Mouse (Mus musculus) c-Kit-negative CD71-positive TER-119-positive erythroid progenitor cells, embryonic 14.5 days (primary cell): ENCODE results near the gene Arhgap15.
A peak's percentile ranks its signal among the peaks of the same experiment; 100 is the strongest.

Source experiments
- DNase-seq: peaks from one replicate; pipeline ENCODE4 v3.0.0-alpha.2; 2013; ENCODE audit warnings: low read depth, low spot score

Arhgap15 gene

DNA sequence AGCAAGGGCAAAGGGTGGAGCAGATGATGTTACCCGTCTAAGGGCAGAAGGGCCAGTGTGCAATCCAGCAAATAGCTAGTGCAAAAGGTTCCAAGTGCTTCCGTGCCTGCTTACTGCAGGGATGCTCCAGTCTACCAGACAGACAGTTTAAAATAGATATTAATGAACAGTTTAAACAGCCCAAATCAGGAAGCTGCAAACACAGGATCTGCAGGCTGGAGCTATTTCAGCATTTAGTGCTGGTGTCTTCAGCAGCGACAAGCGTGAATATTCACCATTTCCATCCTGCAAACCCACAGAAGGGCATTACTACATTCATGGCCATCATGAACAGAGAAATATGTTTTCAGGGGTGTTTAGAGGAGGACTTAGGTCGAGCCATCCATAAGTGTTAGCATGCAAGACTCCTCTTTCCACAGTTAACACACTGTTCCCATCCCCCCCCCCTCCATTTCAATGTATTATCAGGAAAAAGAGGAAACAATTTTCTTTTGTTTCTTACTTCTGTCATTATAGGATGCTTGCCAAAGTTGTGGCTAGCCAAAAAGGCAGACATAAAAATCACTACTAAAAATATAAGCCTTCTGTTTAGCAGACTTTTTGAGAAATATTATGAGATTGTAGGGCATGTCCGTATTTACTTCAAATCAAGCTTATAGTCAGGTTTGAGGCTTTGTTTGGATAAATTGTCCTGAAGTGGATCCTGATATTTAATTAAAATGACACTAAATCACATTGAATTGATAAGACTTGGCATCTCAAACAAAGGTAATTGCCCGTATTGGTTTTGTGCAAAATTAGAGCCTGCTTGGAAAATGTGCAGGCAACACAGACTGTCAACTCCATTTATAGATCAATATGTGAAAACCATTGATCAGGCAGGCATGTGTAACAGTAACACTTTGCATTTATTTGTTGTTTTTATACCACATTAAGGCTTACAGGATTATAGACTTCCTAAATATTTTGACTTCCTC lies 35.4 kb downstream of the Arhgap15 start:
- no peak for DNase-seq

DNA sequence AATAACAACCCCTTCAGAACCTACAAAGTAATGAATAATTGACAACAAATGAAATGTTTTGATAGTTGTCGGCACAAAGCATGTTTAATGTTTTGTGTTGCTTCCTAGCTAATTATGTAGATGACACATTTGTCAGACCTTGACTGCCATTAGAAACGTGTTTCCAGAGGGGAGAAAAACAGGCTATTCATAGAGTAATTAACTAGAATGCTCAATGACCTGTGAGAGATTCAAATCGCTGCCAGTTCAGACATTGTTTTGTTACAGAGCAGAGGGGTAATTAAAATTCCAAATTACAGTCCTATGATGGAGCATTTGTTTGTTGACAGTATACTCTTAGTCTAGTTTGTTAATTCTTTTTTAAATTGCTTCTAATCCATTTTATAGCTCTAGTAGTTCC lies 37.5 kb downstream of the Arhgap15 start:
- no peak for DNase-seq

DNA sequence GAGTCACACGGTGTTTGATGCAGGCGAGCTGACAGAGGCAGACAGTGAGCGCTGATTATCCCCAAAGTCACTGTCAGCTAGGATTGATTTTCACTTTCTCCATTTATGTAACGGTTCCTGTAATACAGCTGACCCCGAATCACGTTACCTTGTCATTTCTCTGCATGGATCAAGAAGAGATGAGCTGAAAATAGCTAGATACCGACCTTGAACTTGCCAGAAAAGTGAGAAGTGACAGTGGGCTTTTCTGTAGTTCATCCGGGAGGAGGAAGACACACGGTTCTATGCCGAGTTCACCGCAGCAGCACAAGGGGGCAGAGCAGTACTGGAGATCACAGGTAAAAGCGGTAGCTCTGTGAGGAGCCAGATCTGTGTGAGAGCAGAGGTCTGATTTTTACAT lies 38.5 kb downstream of the Arhgap15 start:
- DNase-seq = no peak

DNA sequence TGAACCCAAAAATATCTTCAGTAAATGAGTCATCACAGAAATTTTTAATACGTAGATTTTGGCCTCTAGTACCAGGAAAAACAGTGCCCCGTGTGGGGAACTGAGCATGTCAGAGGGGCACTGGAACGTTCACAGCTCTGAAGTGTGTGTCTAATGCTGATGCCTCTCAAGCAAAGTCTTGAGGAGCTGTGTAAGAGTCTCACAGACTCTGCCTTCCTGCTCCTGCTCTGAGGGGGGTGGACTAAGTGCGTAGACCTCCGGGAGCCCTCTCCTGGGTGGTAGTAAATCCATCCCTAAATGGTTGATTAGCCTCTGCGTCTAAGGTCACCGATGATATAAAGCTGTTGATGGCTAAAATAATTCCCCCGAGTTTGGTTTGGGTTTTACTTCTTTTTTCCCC lies 39.9 kb downstream of the Arhgap15 start:
- DNase-seq = no peak

DNA sequence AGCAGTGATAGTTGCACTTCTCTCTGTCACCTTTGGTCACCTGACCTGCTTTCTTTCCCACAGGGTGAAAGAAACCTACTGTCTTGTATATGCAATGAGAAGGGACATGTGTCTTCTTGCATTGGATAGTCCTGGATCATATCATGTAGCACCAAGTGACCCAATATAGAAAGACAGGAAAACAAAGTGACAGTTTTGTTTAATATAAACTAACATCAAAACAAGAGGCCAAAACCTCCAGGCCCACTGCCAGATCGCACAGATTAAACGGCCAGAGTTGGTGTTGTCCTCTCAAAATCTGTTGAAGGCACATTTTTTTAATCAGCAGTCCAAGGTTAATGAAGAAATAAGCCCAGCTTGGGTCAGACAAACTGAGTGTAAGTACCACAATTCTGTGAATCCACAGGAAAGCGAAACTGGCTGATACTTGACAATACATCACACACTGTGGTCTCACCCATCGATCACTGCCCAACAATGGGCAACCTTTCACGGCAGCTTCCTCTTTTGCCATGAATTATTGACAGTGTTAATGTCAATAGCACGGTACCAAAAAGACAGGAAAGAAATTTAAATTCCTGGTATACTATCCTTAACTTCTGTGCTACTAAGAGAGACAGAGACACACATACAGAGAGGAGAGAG lies 41.5 kb downstream of the Arhgap15 start:
- no peak for DNase-seq

DNA sequence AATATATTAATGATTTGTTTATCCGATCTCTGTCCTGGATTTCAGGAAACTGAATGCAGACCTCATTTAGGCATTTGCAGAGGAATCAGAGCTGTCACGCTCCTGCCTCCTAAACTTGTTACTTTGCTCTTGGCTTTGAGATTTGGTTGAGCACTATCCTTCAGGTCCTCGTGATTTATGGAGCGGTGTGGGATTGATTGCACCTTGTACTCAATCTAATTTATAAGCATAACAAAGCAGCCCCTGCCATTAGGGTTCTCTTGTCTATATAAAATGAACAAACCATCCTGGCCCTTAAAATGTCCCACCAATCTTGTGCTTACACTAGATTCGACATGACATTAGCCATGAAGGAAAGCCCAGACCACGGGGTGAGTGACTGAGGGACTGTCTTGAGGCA lies 43.0 kb downstream of the Arhgap15 start:
- no peak for DNase-seq

DNA sequence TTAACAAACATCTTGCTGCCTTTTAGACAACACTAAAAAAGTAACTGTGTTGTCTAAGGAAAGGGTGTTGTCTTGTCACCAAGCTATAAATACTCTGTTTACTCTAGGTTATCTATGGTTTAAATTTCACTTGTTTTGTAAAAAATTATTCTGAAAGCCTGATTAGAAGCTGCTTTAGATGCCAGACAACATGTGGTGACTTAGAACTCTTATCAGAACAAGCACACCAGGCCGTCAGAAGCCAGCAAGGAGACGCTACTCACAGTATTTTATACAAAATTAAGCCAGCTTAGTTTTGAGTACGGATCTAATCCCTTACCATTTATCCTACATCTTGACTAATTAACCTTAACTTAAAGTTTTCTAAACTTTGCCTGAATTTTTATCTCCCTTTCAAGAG lies 44.5 kb downstream of the Arhgap15 start:
- DNase-seq = no peak

DNA sequence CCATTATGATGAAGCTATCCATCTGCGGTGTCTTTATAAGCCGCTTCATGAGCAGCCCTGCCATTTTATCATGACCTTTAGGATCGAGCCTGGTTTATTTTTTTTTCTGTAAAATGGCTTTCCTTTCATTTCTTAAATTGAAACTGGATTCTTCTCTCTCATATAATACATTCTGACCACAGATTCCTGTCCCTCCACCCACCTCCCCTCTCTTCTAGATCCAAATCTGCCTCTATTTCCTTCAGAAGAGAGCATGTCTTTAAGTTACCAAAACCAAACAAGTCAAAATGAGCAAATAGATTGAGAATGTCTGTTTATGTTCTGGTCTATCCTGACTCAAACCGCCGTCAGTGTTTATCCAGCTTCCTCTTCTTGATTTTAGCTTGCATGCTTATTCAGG lies 46.1 kb downstream of the Arhgap15 start:
- DNase-seq = no peak

DNA sequence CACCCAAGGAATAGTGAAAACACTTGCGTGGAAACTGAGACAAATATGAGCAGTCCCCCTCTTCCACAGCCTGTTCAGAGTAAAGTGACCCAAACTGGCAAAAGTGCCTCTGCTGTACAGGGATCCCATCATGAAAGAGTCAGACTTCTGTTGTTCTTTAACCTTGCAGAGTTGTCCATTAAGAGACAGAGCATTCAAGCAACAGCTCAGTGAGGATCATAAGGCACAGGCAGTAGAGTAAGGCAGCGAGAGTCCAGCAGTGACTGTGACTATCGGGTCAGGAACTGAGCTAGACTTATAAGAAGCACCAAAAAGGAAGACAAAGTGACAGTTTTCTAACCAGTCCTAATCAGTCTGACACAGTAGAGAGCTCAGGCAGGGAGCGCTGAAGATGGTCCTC lies 47.8 kb downstream of the Arhgap15 start:
- no peak for DNase-seq

DNA sequence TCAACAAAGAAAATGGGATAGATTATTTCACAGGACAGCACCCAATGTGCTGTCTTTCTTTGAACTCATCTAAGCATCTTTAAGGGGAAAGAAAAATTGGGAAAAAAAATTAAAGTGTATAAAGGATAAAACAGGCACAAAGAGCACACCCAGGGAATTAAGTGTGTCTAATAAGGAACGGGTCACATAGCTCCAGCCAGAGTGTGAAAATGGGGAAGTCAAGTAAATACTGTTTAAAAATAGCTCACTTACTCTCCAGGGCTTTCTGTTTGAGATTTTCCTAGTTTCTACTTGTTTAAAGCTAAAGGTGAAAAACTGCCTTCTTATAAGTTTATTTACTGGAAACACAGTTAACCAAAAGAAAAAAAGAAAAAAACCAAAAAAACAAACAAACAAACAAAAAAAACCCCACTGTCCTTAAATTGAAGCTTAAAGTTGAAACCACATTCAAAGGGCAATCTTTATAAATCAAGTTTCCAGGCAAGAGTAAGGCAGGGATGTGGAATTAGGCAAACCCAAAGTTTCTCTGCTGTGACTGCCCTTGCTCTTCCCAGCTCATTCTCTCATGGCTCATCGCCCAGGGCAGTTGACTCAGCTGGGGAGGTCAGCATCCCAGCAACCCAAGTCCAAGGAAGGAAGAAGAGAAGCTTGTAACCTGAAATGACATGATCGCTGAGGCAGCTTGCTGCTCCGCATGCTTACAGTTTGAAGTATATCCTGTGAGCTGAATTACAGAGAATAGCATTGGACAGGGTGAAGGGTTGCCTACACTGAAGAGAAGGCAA lies 57.5 kb downstream of the Arhgap15 start:
- no peak for DNase-seq

DNA sequence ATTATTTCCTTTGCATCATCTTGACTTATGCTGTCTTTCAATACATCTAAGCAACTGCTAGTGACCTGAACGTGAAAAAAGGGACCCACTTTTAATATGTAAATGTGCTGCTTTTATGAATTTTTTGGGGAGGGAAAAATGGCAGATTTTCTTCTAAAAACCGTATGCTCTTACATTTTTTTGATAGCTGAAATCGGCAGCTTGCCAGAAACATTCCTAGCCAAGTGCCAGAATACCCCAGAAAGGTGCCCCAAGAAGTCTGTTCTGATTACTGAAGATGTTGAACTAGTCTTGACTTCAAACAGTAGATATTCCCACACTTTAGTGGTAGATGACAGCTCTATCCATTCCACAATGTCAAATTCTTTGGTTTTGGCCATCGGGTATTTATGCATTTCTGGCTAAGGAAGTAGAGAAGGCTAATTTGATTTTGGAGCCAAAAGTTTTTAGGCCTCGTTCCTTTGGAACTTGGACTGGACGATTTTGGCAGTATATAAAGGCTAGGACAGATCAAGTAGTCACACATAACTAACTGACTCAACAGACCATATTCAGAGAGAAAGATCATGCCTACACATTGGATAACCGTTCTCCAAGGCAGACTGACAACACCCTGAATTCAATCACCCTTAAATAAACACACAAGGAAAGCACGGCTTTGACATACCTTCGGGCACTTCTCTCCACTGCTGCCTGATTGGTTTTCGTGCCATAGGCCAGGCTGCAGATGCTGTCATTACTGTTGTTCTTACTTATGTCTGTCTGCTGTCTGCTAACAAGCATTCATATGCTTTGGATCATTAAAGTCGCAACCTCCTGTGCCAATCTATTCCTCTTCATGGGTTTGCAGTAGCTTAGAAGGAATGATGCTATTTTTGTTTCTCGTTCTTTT lies 67.5 kb downstream of the Arhgap15 start:
- no peak for DNase-seq

DNA sequence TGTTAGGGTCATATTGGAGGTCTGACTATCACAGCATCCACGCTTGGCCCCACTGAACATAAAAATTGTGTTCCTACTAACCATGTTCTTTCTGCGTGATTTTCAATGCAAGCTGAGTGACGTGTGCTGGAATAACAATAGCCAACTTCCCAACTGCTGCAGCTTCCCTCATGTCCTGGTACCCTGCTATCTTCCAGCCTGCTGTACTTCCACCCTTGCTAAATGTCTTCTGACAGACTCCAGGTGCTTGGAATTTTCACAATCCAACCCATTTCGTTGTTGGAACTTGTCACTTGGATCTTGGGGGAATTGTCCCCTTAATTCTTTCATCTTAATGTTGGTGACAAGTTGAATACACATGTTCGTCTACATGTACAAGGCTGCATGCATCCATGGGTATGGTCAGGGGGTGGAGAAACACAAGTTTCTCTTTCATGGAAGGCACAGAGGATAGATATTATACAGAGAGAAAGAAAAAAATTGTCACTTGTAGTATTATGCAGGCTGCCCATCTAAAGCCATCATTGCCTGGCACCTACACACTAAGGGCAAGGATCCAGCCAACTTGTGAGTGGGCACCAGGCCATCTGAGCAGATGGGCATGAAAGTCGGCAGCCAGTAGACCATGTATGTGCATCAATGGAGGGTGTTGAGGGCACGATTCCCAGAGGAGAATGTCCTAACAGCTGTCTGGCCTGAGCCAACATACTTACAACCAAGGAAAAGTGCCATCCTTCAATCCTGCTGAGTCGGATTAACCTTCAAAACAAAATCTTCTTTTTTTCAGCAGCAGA lies 68.4 kb downstream of the Arhgap15 start:
- no peak for DNase-seq

DNA sequence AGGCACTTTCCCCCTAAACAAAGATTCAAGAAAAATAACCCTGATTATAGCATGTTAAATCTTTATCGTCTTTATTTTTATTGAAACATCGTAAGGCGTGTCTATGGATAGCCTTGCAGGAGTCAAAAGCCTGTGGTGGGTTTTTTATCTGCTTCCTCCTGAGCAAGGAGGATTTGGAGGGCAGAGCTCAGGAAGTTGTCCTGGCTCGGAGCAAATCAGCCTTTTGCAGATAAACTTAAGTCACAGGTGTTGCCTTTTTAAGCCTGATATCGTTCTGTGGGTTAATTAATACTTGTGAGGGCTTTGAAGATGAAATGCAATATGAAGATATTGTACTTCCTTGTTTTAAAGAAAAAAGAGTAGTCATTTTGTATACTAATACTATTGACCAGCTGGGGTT lies 87.3 kb downstream of the Arhgap15 start:
- no peak for DNase-seq

DNA sequence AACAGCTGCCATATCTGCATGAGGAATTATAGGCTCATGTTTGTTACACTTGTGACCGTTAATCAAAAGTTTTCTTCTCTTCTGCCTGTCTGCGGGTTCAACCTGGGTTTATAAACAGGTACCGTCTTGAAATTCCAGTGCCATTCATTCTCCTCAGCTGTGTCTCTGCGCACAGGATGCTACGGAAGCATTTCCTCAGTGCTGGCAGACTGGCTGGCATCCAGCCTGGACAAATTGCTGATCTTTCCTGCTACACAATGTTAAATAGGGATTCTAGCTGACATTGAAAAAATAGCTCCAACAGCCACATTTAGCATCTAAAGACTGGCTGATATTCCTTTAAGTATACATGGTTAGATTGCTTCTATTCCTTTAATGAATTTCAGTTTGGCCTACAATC lies 93.0 kb downstream of the Arhgap15 start:
- DNase-seq = no peak

DNA sequence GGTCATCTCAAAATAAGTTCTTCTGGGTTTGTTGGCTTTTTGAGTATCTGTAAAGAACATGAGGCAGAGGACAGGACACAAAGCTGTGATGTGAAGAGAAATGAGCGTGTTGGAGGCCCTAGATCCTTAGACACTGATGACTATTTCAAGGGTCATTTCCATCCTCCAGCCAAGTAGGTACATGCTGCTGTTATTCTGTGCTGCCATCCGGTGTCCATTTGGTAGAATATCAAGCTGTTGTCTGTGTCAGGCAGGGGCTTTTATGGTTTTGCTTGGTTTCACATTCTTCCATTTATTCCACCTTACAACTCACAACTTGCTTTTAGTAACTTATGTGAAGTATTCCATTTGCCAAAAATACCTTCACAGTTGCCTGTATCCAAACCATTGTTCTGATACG lies 102.6 kb downstream of the Arhgap15 start:
- no peak for DNase-seq

DNA sequence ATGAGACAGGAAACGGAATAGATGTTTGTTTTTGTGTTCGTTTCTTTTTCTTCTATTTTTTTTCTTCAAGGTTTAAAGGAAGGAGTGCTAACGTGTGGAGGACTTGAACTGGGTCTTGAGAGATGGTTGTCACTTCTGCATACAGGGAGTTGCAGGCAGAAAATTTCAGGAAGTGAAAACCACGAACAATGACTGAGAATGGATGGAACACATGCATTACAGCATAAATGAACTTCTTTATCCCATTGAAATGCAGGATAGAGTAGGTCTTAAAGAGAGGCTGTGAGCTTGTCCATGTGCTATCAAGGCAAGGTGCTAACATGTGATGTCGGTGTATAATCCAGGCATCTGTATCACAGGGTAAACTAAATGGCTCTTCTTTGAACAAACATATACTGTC lies 114.1 kb downstream of the Arhgap15 start:
- no peak for DNase-seq

DNA sequence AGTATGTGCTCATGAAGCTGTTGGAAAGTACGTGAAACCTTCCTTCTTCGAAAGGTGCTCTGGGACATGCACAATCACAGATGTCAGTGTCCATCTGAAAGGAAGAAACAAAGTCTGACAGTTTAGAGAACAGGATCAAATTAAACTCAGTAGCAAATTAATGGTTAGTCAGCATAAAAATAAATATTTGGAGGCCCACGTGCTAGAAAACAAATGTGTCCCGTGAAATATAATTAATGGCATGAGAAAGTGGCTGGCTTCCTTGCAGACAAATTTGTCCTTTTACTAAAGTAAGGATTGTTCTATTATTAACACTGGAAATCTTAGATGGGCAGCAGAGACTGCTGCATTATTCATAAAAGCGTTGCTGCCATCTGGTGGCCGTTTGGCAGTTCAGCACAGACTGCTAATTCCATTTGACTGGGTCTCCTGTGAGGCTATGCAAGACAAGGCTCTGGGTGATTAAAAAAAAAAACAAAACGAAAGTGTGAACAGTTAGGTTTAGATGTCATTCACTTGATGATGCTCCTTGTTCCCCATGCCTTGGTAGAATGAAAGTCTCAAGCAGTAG lies 153.9 kb downstream of the Arhgap15 start:
- peak; percentile 2 for DNase-seq

DNA sequence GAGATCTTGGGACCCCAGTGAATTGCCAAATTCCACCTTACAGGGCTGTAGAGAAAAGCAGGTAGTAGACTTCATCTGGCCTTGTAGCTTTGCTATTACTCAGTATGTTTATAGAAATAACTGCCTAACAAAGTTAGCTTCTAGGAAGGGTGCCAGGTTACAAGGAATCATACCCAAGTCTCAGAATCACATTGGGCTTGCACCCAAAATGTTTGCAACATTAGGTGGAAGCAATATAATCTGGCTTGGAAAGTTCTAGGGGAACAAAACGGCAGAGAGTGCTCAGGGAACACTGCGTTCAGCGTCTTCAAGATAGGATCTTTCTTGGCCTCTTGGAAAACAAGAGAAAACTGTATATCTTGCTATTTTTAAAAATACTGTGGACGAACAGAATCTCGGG lies 158.9 kb downstream of the Arhgap15 start:
- DNase-seq = no peak

DNA sequence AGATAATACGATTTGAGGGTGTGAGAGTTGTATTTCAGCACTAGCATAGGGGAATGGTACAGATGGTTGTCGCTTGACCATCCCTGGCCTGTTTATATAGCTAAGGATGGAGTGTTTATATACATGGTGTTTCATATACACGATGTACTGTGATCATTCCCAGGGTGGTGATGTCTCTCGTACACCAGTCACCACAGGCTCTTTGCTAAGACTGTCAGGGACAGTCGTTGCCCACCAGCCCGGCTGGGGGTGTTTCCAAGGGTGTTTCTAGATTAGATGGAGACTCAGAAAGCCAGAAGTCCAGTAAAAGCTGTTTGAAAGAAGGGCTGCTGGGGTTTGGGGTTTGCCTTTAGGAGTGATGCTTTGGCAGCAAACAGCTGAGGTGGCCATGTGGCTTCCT lies 165.5 kb downstream of the Arhgap15 start:
- DNase-seq = no peak

DNA sequence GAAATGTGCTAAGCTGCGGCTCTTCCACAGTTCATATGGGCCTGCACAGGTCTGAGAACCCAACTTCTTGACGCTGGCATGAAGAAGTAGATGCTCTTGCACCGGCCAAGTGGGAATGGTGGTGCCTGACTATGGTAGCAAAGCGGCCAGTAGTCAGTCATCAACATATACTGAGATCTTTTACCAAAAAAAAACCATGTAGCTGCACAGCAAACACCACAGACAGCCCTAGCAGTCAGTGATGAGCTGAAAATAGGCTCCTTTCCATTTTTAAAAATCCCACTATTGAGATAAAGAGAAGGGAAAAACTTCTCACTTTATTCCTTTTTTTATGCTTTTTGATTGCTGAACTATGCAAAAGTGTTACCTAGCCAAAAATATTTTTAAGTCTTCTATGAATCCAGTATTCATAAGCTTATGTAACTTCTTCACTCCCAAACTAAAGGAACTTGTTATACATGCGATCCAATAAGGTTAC lies 175.3 kb downstream of the Arhgap15 start:
- no peak for DNase-seq
